Comparison of ENCODE assay signal across 18 mouse cellular contexts in genomic region chr2:147370091-147370490, GRCm38 (mm10). TPM values are rescaled to one million over a fixed set of nuclear protein-coding genes. Genes with fewer than 3 reads are reported as not detected.
"Had no signal": no experiment of that assay in that cellular context is flagged by ENCODE, and none has a peak within 500 bp of the region (broad histone marks: within the 10 kb centered on the region; RNA-seq: fewer than 3 reads in every experiment).

No protein-coding gene starts in this region.

- H3K27ac ChIP-seq: left cerebral cortex, adult 2 months; limb, embryonic 12.5 days; liver, embryonic 13.5 days; lung, embryonic 15.5 days; macrophage; midbrain, embryonic 12.5 days had no signal

- H3K4me1 ChIP-seq: liver, embryonic 13.5 days had no signal

- ATAC-seq: liver, postnatal 0 days had no signal

- H3K4me2 ChIP-seq: limb, embryonic 12.5 days; liver, embryonic 13.5 days; lung, embryonic 15.5 days; midbrain, embryonic 12.5 days had no signal

- H3K9ac ChIP-seq: limb, embryonic 12.5 days; liver, embryonic 13.5 days; liver, postnatal 0 days; lung, embryonic 15.5 days; midbrain, embryonic 12.5 days had no signal

- DNase-seq: kidney, postnatal 25 days; liver; liver, embryonic 13.5 days; liver, postnatal 0 days; lung, postnatal 14 days; right cerebral cortex, adult 18-20 months; right cerebral cortex, postnatal 25 days; thymus, postnatal 4 days had no signal

- H3K4me3 ChIP-seq: left cerebral cortex, adult 2 months; limb, embryonic 12.5 days; liver, embryonic 13.5 days; lung, embryonic 15.5 days; midbrain, embryonic 12.5 days had no signal

- H3K36me3 ChIP-seq: limb, embryonic 12.5 days; liver, embryonic 13.5 days; lung, embryonic 15.5 days; midbrain, embryonic 12.5 days had no signal

- H3K9me3 ChIP-seq: limb, embryonic 12.5 days; liver, embryonic 13.5 days; lung, embryonic 15.5 days; midbrain, embryonic 12.5 days had no signal

RNA-seq across cellular contexts. Expression of gene Pax1, which starts 8.4 kb away (rescaled TPM):
- total RNA-seq: layer of hippocampus, postnatal 25 days; left cerebral cortex, adult 2 months; left cerebral cortex, postnatal 14 days had no signal
- polyA plus RNA-seq: liver, embryonic 13.5 days; macrophage; midbrain, postnatal 0 days; small intestine, adult 2 months; stomach, embryonic 16.5 days had no signal
